Mouse (Mus musculus): ENCODE data around the gene Xirp1.

Xirp1 gene

GRCm38 (mm10) chr9:120023086-120023811 lies at the start of gene Xirp1:
TSS of gene Xirp1 (minus strand) at chr9:120023598.
- DNase-seq (ENCODE audit: low spot score), result no peak

DNA sequence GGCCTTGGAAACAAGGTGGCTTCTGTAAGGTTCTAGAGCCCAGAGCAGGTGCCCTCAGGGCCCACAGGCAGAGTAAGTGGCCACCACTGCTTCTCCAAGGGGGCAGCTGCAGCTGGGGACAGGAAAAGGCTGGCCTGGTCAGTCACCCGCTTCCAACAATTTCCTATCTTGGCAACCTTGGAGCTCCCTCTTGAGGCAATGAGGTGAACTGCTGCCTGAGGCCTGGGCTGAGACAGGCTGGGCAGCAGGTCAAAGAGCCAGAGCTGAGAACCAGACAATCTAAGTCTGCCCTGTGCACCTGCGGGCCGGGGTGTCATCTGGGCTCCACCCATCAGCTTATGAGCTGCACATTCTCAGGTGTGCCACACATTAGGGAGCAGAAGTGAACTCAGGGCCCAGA lies 49.8 kb upstream of the Xirp1 start:
- DNase-seq (ENCODE audit: low spot score), result peak; percentile 78

GRCm38 (mm10) chr9:120071251-120071650 lies 47.9 kb upstream of the Xirp1 start:
- no peak for DNase-seq (ENCODE audit: low spot score)

DNA sequence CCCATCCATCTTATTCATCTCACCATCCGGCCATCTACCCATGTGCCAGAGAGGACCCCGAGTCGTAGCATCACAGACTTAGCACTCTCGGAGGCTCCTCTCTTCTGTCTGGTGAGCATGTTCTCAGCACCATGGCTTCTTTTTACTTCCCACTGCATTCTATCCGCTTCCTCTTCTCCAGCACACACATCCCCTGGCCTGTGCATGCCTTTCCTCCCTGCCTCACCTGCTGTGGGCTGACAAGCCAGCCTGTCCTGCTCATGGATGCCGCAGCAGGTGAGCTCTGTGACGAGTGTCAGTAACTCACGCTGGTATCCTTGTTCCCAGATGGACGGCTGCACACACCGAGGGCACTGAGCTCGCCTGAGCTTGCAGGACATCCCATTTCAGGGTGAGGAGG lies 46.4 kb upstream of the Xirp1 start, which contains the start of gene Cx3cr1:
Gene Cx3cr1, minus strand, starts transcription at position 101 of the 400 bp plus-strand sequence.
- DNase-seq (ENCODE audit: low spot score), result no peak

DNA sequence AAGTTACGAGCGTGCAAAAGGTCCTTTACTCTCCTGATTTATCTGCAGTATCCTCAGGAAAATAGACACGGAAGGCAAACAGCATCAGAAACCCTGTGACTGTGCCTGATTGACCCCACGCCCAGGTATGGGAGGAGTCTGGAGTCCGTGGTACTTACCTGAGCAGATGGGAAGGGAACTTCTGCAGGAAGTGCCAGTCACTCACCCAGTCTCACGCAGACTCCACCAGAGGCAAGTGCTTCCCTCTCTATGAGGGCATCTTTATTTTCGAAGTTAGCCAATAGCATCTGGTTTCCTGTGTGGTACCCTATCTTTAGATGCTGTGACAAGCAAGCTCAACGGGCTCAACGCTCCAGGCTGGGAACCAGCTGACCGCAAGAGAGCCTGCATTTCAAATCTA lies 44.6 kb upstream of the Xirp1 start:
- DNase-seq (ENCODE audit: low spot score), result no peak

- no peak for DNase-seq (ENCODE audit: low spot score)
Observed at GRCm38 (mm10) chr9:120067609-120068008, 44.2 kb upstream of the Xirp1 start.

DNA sequence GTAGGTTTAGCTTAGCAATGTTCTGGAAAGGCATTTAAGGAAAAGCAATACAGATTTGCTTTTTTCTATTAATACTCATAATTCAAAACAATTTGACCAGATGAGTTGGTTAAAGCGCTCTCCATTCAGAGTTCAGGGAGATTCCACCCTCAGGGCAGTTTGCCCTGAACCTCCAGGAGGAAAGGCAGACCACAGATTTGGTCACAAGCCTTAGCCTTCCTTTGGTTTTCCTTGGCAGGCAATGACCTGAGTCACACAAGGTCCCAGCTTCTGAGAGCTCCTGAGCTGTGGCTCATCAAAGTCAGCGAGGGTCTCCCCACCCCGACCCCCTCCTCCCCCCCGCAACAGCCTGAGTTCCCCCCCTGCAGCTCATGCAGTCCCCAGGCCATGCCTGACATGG lies 40.9 kb upstream of the Xirp1 start:
- no peak for DNase-seq (ENCODE audit: low spot score)

DNA sequence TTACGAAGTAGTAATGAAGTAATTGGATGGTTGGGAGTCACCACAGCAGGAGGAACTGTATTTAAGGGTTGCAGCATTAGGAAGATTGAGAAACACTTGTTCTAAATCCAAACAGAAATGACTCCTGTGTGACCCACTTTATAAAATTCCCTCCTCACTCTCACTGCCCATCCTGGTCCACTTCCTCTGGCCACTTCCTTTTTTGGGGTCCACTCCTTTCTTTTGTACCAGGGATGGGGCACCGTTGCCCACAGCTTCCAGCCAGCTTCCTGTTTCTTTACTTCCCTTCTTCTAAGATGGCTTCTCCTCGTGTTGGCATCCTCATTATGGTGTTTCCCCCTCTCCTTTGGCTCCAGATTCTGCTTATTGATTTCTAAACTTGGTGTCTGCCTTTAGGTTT lies 35.3 kb upstream of the Xirp1 start:
- DNase-seq (ENCODE audit: low spot score), result no peak

DNA sequence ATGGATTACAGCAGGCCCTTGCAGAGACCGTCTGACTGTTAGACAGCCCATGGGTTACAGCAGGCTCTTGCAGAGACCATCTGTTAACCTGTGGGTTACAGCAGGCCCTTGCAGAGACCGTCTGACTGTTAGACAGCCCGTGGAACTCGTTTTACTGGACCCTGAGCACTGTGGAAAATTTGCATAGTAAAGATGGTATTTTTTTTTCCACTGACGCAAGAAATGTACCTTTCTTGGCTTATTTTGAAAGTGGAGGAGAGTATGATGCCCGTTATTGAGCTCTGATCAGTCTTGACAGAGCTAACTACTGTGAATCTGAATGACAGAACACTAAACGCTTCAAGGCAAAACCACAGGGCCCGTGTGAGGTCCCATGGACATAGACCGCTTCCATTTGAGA lies 32.8 kb upstream of the Xirp1 start:
- DNase-seq (ENCODE audit: low spot score), result no peak

DNA sequence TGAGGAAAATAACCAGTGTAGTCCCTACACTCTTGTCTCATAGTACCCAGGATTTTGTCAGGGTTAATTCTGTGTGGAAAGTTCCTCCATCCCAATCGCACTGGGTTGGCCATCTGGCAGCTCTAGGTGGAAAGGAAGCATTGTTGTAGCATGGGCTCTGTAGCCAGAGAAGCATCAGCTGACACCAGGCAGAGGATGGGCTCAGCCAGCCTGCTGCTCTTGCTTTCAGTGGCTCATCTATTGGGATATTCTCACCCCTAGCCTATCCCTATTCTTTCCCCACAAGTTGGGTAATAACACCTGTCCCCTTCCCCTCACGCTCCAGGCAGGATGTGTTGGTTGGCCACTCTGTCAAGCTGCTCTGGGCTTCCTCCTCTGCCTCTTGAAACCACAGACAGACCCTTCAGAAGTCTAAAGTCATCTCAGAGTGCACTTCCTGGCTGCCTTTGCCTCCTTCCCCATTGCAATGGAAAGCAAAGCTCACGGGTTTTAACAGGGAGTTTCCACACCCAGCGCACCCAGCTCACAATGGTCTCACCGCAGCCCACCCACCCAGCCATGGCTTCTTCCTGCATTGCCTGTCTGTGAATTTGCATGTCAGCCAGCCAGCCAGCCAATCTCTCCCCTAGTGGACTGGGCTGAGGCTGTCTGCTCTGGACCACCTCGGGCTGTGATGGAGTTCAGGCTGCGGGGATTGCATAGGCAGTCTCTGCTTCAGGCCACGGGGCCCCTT lies 31.3 kb upstream of the Xirp1 start:
- DNase-seq (ENCODE audit: low spot score), result no peak

DNA sequence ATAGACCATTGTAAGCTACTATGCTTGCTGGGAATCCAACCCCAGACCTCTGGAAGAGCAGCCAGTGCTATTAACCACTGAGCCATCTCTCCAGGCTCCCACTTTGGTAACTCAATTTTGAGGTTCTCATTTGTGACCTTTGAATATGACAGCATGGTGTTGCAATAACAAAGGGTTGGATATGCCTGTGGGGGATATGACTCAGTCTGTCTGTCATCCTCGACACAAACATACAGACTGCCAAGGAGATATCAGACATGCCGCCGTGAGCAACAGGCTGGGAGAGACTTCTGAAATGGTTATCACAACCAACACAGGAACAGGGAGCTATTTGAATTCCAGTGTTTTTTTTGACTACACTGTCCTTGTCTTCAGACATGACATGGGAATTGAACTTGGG lies 26.0 kb upstream of the Xirp1 start:
- no peak for DNase-seq (ENCODE audit: low spot score)

DNA sequence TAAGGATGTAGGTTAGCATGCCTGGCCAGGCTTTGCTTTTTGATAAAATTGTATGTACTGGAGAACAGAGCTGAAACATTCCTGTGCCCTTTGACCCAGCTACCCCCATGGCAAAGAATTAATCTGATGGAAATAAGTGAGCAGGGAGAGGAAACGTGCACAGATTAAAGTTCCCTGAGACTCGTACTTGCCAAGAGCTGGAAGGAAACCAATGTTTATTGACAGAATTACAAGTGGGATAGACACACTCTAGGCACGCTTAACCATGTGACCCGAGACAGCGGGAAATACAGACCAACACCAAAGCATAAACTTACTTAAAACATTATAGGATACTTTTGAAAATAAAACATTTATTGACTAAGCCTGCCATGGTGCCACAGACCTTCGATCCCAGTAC lies 25.1 kb upstream of the Xirp1 start:
- DNase-seq (ENCODE audit: low spot score), result no peak

- no peak for DNase-seq (ENCODE audit: low spot score)
Observed at GRCm38 (mm10) chr9:120043115-120043514, 19.7 kb upstream of the Xirp1 start.

GRCm38 (mm10) chr9:120037414-120037813 lies 14.0 kb upstream of the Xirp1 start:
- DNase-seq (ENCODE audit: low spot score), result no peak

GRCm38 (mm10) chr9:120034375-120034774 lies 11.0 kb upstream of the Xirp1 start:
- DNase-seq (ENCODE audit: low spot score), result no peak

- no peak for DNase-seq (ENCODE audit: low spot score)
Observed at GRCm38 (mm10) chr9:120032710-120033109, 9.3 kb upstream of the Xirp1 start.

GRCm38 (mm10) chr9:120030421-120030820 lies 7.0 kb upstream of the Xirp1 start:
- no peak for DNase-seq (ENCODE audit: low spot score)

DNA sequence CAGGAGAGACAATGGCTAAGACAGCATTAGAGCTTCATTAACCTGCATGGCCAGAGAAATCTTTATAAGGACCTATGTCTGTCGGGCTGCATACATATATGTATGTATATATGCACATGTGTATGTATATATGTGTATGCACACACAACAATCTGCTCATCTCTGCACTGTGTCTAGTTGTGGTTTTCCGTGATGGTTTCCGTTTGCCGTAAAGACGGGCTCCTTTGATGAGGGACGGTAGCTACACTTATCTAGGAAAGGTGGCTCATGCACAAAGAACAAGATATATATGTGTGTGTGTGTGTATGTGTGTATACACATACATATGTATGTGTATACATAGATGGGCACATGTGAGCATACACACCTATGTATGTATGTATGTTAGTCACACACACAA lies 6.5 kb upstream of the Xirp1 start:
- no peak for DNase-seq (ENCODE audit: low spot score)

- DNase-seq (ENCODE audit: low spot score), result no peak
Observed at GRCm38 (mm10) chr9:120027401-120028151, 4.2 kb upstream of the Xirp1 start.

DNA sequence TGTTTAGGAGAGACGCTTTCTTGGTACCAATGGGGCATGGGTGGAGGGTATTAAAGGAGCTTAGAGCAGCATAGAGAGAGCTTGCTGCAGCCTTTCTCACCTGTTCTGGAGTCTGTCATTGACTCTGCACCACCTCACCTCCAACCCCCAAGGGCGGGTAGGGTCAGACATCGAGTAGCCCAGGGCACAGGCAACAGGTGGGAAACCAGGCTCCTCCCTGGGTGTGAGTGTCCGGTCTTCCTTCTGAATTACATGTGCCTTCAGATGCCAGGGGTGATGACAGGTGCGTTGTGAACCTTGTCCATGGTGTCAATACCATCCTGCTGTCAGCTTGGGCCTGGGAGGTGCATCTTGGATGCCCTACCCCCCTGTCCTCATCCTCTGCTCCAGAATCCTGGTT lies 1.2 kb upstream of the Xirp1 start:
- no peak for DNase-seq (ENCODE audit: low spot score)

GRCm38 (mm10) chr9:120024171-120024570 lies 773 bp upstream of the Xirp1 start:
- DNase-seq (ENCODE audit: low spot score), result no peak

- no peak for DNase-seq (ENCODE audit: low spot score)
Observed at GRCm38 (mm10) chr9:120021164-120021563, 2.2 kb downstream of the Xirp1 start.
